Mouse (Mus musculus) granulocyte monocyte progenitor cell, adult 5-6 weeks (primary cell): Measurements from ENCODE around the gene Hmga1b. TPM values are rescaled to one million over a fixed set of nuclear protein-coding genes. Genes with fewer than 3 reads are reported as not detected.
"Not testable (repeated sequence)": the region's sequence is repeated elsewhere in the genome, so short reads cannot be mapped to it uniquely, and the experiment has no call there.

ENCODE experiments used
- ATAC-seq: replicated peaks from 2 replicates; pipeline ENCODE4 v1.8.0; 2016; ENCODE audit warnings: mild to moderate bottlenecking, moderate TSS enrichment, inconsistent platforms; ENCODE audit not compliant: poor library complexity, severe bottlenecking
- total RNA-seq, 2 experiments: library from RNA; stranded (forward) in 1 of 2; stranded (reverse) in 1 of 2; fragments of 200-712, 200-1000 nt in 1 of 2; fragments of >200 nt in 1 of 2; fragmentation: Nextera tagmentation in 1 of 2; gene quantifications; 2 replicates each; pipeline ENCODE4 v1.2.3; 2014 to 2017

Gene Hmga1b
- total RNA-seq, 2 experiments from 2014 or later, result 16.3 to 179 TPM

DNA sequence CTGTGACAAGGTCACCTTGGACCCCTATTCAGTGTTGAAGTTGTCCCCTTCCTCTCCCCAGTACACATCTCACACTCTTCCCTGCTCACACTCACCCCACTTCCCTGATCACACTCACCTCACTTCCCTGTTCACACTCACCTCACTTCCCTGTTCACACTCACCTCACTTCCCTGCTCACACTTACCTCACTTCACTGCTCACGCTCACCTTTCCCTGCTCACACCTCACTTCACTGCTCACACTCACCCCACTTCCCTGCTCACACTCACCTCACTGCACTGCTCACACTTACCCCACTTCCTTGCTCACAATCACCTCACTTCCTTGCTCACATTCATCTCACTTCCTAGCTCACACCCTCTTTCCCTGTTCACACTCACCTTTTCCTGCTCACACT is 31.2 kb upstream of the Hmga1b start:
- no peak for ATAC-seq

DNA sequence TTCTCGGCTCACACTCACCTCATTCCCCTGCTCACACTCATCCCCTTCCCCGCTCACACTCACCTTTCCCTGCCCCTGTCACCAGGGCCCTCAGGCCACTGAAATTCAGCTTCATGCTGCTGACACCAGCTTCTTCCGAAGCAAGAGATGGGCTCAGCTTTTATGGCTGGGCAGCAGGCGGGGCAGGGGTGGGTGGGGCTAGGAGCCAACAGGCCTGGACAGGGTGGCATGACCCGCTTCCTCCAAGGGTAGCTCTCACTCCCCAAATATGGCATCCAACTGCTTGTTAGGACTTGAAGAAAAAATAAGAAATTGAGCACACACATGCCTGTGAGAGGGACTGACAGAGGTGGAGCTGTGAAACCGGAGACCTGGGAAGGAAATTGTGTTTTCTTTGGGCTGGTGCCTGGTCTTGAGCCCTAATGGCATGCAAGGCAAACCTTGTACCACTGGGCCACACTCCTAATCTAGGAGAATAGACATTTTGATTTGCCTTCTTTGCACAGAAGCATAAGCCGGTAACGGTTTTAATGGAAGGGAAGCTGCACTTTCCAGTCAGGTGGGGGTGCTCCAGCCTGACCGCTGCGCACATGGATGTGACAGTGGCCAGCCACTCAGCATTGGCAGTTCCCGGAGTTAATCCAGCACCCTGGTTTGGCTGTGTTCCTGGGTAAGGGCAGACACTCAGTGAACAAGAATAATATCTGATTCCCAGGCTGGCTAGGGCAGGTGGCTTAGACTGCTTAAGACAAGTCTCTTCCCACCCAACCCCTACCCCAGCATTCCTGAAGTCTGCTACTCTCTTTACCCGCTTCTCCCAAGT is 30.5 kb upstream of the Hmga1b start, which contains the start of gene Cbr2:
Cbr2 (minus strand) TSS at position 257 of the 823 bp plus-strand sequence.
- ATAC-seq, result no peak

DNA sequence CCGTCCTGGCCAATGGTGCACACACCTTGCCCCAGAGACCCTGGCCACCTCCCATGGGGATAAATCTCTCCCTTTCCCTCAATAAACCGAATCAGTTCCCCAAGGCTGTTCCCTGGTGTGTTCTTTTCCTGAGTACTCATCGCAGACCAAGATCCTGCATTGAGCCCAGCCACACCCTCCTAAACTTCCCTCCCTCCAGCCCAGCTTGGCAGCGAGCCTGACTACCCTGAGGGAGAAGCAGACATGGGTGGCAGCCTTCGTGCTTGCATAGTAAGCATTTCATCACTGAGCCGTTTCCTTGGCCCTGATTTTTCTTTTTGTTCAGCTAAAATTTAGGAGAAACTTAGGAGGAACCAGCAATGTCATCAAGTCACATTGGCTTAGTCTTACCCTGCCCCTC is 29.1 kb upstream of the Hmga1b start:
- no peak for ATAC-seq

DNA sequence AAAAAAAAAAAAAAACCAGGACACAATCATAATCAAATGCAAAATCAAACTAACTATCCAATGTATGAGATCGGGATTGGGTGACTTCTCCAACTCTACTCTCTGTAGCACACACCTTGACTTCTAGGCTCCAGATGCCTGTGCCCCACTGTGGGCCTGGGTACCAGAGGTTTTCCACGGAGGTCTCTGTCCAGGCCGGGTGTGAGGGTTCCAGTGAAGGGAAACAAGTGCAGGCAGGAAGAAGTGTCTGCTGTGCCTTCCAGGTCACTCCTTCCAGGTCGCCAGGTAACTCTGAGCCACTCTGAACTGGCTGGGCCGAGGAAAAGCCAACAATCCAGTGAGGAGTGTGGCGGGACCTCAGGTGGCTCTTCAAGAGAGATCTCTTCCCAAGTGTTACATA is 26.2 kb upstream of the Hmga1b start:
- ATAC-seq, result no peak

DNA sequence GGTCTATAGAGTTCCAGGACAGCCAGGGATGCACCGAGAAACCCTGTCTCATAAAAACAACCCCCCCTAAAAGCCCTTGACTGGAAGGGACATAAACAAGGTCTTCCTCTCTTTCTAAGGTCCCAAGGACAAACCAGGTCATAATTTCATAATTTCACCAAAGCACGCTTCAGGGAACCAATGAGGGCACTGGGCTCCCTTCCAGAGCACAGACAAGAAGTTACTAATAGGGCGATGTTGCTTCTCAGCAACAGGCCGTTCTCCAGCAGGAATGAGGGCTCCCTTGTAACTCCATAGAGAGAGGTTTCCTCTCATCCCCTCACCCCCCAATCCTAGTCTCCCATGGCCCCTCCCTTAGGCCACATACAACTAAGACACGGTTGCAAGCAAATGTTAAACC is 21.6 kb upstream of the Hmga1b start:
- ATAC-seq, result no peak

DNA sequence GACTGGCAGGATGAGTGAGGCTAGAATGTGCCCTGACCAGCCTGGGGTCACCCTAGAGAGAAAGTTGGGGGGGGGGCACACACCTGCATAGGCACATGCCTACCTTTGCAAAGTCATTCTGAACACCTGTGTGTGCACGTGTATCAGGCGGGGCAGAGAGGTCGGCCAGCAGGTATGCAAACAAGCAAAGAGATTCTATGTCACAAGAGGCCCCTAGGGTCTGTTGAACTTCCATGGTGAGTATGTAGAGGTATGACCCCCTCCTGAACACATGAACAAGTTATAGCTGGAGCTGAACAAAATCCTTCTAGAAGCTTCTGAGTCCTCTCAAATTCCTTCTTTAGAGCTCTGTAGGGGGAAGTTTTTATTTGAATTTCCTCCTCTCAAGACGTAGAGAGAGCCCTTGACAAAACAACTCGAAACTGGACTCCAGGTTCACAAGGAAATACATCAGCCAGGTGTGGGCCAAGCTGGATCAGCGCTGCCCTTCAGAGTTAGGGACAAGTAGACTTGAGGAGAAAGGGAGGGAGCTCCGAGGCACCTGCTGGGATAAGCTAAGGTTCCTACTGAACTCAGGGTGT is 18.4 kb upstream of the Hmga1b start:
- ATAC-seq, result no peak

DNA sequence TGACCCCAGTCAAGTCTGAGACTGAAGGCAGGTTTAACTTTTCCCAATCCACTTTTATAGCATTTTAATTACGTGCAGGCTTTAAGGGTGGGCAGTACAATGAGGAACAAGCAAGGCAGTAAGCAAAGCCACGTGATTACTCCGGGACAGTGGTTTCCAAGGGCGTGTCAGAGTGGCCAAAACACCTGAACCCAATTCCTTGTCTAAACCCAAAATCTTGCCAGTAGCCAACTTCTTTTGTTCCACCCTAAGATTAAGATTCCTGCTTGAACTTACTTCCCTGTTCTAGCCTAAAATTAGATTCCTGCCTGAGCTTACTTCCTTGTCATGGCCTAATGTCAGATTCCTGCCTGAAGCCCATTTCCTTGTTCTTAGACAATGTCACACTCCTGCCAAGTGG is 14.6 kb upstream of the Hmga1b start:
- no peak; the same call in 1 of the 2 replicates for ATAC-seq

DNA sequence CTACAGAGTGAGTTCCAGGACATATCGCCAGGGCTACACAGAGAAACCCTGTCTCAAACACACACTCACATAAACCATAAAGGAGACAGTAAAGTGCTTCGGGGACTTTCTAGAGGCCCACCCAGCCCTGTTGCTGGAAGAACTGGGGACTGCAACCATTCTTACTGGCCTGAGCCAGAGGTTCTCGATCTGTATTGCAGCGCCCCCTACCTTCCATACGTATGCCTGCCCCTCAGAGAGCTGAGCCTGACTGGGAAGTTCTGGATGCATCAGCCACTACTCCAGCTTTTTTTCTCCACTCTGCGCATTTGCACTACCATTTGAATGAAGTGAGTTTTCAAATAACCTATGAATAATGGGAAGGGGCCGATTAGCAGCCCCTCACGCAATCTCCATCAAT is 13.2 kb upstream of the Hmga1b start:
- ATAC-seq, result peak; percentile 90

DNA sequence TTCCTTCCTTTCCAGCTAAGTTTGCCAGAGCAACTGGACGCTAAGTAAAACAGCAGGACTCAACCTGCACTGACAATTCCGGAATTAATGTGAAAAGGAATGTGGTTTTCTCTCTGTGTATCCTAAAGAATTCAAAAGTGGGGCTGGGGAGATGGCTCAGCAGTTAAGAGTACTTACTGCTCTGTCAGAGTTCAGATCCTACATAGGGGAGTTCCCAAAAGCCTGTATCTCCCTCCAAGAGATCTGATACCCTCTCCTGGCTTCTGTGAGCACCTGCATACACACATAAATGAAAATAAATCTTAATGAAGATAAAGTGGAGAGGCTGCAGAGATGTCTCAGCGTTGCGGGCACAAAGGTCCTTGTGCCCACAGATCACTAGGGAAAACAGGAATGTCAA is 11.0 kb upstream of the Hmga1b start:
- no peak for ATAC-seq

DNA sequence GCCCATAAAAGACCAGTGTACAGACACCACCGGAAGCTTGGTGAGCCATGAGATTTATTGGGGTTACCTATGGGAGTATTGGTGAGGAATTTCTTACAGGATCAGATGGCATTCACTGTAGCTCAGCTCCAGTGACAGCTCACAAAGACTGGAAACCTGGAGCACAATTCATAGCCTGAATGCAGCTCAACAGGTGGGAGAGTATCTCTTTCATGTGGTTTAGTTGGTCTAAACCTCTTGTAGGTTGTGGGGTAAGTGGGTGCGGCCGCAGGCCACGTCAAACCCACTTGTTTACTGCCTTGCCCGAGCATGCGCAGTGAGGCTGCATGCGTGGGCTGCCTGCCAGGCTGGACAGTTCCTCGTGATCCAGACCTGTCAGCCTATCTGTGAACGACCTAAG is 2.4 kb upstream of the Hmga1b start:
- no peak for ATAC-seq

DNA sequence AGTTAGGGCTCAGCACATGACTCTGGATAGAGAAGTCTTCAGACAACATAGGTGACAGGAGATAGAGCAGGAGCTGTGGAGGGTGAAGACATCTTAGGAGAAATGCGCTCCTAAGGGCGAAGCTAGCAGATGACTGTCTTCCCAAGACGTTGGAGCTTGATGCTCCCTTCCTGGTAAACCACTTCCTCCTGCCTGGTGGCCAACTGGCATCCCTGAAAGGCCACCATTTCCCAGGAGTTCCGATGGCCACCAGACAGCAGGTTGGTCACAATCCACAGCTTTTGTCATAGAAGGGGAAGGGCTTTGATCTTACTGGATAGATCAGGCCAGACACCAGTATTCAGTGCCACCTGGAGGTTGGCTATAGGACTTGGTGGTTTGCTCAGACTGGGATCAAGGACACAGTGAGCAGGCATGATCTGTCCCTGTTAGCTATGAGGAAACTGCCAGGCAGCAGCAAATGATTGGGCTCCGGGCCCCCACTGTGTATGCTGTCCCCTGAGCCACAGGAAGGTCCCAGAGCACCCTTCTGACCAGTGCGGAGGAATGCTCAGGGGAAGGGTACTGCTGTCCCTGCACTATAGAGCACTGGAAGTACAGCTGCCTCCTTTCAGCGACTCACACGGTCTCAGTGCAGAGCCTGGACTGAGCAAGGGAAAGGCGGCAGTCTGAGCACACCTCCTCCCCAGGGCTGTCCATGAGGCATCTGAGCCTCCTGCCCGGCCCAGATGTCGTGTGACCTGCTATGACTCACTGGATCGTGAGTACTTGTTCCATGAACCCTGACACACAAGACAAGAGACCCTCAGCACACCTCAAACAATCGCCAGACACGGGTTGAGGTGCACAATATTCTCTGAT is 553 bp upstream of the Hmga1b start:
- ATAC-seq, result no peak

DNA sequence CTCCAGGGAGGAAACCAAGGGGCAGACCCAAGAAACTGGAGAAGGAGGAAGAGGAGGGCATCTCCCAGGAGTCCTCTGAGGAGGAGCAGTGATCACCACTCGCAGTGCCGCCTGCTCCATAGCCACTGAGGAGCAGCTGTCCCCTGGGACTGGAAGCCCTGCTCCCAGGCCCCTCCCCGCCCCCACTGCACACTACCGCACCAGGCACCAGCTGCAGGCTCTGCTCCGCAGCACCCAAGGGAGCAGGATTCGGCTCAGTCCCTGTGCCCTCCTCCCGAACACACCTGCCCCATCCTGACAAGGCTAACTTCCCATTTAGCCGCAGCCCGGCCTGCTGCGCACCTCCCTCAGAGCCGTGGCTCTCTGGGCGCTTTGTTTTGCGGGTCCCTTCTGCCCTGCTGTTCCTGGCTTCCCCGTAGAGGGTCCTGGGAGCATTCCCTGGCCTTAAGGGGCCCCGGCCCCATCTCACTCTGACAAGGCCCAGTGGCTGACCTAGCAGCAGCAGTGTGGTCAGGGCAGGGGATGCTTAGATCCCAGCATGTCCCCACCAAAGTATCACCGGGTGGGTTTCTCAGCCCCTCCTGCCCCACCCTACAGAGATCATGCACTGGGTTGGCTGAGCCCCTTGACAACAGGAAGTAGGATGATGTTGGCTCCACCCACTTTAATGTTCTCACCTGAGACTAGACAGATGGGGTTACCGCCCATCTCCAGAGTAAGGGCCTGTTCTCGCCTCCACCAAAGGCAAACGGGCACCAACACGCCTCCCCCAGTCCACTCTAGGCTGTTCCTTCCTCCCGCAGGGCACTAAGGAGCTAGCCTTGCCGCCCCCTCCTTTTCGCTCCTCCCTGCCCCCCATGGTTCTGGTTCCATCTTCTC is 766 bp downstream of the Hmga1b start:
- ATAC-seq, result not testable (repeated sequence)

DNA sequence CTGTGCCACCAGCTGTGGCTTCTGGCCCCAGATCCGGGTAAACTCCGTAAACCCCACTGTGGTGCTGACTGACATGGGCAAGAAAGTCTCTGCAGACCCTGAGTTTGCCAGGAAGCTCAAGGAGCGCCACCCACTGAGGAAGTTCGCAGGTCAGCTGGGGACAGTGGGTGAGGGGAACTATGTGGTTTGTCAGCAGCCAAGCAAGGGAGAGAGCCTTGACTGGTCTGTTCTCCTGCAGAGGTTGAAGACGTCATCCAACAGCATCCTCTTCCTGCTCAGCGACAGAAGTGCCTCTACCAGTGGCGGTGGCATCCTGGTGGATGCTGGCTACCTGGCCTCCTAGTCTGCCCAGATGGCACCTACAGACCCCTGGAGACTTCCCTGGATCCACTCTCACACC is 4.4 kb downstream of the Hmga1b start:
- peak; percentile 88 for ATAC-seq

DNA sequence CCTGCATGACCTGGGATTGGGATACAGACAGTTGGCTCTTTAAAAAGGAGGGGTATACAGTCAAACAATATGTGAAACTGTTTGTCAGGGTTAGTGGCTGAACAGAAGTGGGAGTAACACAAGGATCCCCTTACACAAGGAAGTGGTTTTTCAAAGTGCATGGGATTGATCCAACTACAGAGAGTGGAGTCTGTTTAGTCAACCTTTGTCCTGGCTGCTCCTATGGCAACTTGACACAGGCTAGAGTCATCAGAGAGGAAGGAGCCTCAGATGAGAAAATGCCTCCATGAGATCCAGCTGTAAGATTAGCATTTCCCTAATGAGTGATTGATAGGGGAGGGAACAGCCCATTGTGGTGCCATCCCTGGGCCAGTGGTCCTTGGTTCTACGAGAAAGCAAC is 5.6 kb downstream of the Hmga1b start:
- no peak for ATAC-seq

DNA sequence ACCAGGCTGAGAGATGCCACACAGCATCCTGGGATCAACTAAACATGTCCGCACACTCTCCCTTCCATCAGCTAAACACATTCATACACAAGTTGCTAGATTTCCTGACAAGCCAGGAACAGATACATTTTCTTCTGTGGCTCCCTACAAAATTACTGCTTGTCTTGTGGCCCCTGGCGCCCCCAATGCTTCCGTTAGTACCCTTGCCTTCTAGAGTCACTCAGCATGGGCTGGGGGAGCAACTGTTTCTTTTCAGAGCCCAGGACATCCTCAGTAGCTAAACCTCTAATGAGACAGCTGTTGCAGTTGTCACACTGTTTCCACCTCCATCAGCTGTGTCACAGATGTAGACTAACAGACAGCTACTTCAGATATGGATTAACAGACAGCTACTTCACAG is 10.2 kb downstream of the Hmga1b start:
- ATAC-seq, result no peak

DNA sequence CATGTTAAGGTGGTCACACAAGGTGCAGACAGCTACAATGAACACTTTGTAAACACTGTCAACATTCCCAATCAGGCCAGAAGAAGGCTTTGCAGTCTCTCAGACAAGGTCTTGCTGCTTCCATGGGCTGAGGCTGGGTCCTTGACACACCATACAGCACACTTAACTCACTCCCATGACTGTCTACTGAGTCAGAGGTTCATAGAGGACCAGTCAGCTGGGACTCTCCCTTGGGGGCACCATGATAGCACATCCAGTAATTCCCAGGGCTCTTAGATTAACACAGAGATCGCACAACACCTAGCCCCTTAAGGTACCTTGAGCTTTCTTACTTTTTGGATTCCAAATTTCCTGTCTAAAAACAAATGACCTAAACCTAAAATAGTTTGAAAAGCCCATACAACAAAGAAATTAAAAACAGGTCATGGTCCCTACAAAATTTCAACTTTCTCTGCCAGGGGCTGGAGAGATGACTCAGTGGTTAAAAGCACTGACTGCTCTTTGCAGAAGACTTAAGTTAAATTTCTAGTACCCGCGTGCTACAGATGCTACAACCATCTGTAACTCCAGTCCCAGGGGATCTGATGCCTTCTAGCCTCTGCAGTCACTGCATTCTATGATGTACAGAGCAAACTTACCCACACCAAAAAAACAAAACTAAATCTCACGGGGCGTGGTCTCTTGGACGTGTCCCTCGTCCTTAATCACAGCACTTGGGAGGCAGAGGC is 11.0 kb downstream of the Hmga1b start:
- no peak for ATAC-seq

DNA sequence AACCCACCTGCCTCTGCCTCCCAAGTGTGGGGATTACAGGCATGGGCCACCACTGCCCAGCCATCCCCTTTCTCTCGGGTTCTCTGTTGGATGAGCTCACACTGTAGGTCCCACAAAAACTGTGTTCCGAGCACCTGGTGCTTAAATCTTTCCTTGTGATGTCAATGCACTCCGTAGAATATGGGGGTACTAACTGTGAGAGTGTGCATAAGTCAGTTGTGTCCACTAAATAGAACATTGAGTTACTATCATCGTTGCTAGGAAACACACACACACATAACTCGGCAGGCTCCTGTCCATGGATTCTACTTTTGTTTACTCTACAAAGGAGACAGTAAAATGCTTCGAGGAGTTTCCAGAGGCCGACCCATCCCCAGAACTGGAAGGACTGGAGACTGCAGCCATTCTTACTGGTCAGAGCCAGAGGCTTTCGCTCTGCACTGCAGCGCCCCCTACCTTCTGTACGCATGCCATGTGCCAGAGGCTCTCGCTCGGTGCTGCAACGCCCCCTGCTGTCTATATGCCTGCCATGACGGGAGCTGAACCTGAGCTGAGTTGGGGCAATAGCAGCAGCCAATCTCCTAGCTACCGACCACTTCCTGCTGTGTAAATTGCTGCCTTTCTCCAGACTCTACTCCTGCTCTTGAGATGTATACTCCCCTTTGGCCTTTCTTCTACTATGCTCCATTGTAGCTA is 13.3 kb downstream of the Hmga1b start:
- peak; percentile 100 for ATAC-seq

DNA sequence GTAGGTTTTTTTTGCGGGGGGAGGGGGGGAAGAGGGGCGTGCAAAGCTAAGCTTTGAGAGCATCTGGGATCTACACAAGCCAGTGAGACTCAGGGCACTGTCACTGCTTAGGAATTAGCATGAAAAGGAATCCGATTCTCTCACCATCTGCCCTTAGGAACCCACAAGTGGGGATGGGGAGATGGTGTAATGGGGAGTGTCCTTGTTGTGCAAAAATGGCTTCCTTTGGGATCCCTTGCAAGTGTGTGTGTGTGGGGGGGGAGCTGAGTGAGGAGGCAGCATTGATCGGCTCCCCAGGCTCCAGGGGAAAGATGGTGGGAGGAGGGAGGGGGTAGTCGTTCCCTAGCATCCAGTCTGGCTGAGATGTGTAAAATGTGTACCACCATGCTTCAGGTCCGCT is 14.5 kb downstream of the Hmga1b start:
- no peak for ATAC-seq

DNA sequence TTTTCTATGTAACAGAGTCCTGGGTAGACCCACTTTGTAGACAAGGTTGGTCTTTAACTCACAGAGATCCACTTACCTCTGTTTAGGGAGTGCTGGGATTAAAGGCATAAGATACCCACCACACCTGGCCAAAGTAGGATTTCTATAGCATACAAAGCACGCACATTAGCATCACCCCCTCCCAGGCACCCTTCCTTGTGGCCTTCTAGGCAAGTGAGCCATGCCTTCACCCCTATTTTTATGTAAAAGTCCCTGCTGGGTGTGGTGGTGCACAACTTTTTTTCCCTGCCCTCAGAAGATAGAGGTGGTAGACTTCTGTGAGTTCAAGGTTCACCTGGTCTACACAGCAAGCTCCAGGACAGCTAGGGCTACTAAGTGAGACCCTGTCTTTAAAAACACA is 17.3 kb downstream of the Hmga1b start:
- ATAC-seq, result no peak
